Mouse (Mus musculus) kidney, adult 8-10 months (tissue): Measurements from ENCODE around the gene Cib4.

Experiments used
- DNase-seq, 2 experiments: peaks; one replicate each; pipeline ENCODE4 v3.0.0; 2022

Gene Cib4

DNA sequence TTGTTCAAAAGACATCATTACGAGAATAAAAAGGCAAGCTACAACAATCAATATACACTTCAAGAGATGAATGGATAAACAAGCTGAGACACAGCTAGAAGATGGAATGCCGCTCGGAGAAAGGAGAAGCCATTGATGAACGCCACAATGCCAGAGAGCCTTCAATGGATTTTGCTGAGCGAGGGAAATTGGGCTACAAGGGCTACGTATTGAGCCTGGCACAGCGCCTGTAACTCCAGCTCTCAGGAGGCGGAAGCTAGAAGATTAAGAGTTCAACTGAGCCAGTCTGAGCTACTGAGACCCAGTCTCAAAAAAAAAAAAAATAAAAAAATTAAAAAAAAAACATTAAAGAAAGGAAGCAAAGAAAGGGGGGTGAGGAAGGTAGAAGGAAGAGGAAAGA, 32.5 kb downstream of the Cib4 start:
- DNase-seq, result no peak

DNA sequence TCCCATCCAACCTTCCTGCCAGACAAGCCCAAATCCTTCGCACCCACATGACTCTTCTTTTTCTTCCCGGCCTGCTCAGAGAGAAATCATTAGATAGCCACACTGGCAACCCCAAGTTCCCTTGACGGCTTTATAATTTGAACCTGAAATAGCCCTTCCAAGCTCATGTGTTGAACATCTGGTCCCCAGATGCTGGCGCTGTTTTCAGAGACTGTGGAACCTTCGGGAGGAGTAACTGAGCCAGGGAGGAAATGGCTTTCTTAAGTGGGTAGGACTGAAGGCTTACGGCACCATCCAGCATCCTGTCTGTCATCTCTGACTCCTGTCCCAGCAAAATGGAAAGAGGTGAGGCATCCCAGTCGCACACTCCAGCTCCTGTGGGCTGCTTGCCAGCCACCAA, 48.3 kb downstream of the Cib4 start:
- DNase-seq, result no peak

DNA sequence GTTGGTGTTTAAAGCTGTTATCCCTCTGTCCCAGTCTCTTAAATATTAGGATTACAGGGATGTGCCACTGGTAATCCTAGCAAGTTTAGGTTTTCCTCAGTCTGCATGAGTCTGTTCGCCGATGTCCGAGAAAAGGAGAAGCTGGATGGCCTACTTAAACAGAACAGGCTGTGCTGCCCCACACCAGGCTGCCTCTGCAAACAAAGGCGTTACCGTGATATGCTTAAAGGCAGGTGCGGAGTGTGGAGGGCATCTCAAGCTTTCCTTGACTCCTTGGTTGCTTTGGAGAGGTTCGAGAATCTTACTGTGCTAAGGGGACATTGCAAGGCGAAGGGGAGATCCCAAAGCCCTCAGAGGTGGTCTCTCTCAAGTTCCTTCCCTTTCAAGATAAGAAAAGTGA, 48.8 kb downstream of the Cib4 start:
- DNase-seq, result no peak

DNA sequence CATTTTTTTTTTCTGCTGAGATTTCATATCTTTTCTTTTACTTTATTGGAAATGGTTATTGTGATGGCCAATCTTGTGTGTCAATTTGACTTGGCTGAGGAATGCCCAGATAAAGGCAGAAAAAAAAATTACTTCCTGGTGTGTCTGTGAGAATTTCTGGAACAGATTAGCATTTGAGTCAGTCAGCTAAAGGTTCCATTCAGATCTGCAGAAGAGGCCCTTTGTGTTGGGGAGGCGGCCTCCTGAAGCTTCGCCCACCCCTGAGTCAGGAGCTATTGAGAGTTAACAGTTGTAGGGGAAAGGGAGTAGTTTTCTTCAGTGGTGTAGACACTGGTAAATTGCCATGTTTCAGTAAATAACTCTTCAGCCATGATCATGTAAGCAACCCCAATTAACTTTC, 50.3 kb downstream of the Cib4 start:
- DNase-seq, result no peak

DNA sequence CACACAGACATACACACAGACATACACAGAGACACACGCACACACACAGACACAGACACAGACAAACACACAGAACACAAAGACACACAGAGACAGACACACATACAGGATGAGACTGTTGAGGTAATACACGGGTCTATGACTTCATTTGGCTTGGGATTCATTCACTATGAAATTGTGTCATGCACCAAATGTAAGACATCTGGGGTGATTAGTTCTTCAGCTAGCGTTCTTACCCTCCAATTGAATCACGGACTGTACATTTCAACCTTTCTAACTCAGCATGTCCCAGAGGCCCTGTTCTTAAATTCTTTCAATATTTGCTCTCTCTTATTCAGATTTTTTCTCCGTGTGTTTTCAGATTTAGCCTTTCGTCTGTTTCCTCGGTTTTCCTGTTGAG, 51.0 kb downstream of the Cib4 start:
- no peak for DNase-seq

DNA sequence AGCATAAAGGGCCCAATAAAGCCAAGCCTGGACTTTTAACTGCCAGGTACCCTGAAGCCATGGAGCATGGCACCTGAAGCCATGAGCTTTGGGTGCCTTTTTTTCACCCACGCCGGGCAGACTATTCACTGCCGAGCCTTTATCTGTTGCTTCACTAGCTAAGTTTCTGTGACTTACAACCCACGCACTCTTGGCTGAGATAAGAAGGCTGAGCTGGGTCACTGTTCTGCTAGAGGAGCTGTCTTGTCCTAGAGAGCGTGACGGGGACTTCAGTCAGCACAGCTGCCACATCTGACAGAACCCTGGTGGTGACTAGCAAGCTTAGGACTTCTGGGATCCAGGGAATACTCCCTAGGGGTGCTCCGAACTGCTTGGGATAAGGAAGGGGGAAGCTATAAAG, 51.9 kb downstream of the Cib4 start:
- no peak for DNase-seq

DNA sequence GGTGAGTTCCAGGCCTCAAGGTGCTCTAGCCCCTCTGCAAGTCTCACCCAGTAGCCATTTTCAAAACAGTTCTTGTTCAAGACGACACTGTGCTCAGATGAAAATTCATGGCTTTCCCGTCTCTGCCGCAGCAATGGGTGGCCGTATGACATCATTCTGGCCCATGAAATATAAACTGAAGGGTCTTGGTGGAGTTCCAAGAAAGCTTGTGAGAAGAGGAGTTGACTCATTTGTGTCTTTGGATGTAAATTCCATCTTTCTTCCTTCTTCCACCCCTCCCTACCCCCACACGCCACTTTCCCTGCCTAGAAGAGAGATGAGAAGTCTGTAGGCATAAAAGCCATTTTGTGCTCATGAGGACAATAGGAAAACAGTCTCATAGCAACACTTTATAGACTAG, 54.8 kb downstream of the Cib4 start:
- DNase-seq, result no peak

DNA sequence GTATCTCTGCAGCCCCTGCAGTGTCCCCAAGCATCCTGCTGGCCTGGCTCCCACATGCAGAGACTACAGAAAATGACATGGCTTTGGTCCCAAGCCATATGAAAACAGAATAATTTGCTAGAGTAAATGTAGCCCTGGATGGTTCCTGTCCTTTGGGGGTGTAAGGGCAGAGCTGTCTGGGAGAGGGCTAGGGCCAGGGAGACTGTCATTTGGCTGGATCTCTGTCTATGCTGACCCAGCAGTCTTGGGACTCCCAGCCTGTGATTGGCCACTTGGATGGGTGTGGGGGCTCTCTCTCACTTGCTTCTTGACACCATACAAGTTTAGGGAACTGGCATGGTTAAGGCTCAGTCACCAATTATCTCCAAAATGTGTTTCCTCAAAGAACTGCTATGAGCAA, 55.4 kb downstream of the Cib4 start:
- DNase-seq, result no peak

DNA sequence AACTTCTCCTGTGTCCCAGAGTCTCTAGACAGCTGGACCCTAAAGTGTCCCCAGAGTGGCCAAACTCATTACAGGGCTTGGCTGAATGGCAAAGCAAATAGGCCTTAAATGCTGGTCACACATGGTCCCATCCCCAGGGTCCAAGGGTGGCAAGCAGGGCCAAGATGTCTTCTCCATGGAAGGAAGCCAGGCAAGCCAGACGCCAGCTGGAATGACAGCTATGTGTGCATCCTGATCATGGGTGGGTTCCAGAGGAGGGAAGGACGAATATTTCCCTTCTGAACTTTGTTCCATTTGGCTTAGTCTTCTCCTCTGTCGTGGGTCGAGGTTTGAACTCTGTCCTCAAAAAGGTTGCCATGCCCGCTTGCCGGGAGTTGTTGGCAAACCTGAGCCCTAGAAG, 60.5 kb downstream of the Cib4 start:
- peak; percentile 59 to 73 for DNase-seq

DNA sequence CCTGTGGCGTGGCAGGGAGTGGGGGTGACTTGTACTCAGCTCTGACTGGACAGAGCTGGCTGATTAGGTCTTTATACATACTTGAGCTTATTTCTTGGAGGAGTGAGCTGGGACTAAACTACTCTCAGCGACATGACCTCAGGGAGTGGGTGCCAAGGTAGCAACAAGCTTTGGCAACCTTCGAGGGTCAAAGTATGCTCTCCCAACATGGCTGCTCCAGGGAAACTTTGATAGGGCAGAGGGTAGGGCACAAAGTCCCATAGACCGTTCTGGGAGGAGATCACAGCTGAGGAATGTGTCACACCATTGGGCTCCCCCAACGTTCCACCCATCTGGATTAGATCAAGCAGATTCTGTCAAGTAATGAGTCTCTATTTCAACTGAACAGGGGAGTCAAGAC, 61.0 kb downstream of the Cib4 start:
- peak; percentile 63 to 64 for DNase-seq

DNA sequence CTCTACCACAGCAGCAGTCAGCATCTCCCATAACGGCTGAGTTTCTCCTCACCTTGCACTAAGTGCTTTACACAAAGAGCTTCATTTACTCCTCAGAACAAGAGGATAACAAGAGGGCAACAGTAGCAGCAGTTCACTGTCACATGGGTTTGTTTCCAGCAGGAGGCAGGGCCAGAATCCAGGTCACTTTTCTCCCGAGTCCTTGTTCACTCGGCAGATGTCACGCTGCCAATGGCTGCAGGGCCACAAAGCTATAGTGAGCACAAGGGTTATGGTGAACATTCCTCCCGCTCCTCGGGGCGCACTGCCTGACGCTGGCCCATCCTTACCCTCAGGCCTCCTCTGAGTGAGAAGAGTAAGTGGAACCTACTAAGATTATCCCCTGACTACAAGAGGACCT, 62.1 kb downstream of the Cib4 start:
- peak in 1 of 2 experiments; percentile 10 for DNase-seq

DNA sequence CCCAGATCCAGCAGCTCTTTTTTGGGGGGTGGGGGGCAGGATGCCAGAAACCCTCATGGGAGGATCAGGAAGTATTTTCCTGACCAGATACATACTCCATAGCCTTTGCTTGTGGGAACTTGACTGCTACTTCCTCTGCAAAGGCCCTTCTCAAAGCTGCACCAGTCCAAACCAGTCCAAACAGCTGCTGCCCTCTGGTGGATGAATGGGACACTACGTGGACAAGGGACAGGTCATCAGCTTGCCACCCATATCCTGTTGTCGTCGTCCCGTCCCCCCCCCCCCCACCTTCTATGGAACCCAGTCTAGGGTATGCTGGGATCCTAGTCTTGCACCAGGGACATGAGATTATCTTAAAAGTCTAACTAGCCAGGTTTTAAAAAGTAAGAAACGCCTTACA, 63.3 kb downstream of the Cib4 start:
- peak; percentile 41 to 70 for DNase-seq

DNA sequence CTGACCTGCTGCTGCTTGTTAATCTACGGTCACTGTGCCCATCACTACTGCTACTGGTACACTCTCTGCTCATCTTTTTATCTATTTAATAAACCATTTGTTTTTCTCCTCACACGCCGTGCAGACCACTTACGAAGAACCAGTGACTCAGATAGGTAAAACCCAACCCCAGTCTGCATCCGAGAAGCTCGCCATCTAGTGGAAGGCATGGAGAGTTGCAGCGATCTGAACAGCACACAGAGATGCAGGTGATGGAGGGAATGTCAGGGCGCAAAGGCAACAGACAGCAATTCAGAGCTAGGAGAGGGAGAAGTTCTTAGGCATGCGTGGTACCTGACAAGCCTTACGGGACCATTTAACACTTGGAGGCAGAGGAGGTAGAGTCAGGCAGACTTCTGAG, 69.1 kb downstream of the Cib4 start:
- no peak for DNase-seq

DNA sequence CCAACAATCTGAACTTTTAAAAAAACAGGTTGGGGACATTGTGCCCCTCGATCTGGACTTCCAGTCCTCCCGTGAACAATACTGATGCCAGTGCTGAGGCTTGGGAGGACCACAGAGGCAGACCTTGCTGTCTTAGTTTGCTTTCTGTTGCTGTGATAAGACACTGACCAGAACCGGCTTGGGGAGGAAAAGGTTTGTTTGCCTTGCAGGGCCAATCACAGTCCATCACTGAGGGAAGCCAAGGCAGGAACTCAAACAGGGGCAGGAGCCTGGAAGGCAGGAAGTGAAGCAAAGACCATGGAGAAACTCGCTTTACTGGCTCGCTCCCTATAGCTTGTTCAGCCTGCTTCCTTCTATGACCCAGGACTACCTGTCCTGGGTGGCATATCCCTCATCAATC, 73.5 kb downstream of the Cib4 start:
- no peak for DNase-seq

DNA sequence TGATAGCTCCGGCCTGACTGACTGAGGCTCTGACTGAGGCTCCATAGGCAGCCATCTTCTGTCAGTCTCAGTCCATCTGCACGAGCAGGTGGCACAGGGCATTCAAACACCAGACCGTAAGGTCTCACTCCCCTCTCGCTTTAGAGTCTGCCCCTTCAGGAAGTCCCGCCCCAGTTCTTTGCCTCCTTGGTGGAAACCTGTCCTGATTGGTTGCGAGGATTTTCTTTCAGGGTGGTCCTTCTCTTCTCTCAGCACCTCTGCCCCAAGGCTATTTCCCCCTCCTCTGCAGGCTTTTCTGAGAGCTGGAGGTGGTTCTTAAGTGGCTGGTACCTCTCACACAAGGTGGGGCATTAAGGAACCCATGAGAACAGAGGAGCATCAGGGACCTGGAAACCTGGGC, 75.2 kb downstream of the Cib4 start:
- no peak for DNase-seq

DNA sequence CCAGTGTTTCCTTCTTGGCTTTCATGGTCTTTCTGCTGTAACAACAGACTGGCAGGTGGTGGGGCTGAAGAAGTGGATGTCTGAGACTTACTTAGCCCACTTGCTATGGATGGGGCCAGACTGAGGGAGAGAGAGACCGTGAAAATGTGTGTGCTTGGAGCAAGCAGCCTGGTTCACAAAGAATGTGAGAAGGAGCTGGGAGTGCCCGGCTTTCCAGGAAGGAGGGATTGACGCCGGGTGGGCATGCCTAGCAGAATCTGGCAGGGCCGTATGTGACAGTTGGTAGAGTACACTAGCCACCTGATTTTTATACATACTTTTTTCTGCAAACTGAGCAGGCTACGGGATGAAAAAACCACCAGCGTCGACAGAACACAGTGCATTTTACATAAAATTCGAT, 79.3 kb downstream of the Cib4 start:
- DNase-seq, result no peak

DNA sequence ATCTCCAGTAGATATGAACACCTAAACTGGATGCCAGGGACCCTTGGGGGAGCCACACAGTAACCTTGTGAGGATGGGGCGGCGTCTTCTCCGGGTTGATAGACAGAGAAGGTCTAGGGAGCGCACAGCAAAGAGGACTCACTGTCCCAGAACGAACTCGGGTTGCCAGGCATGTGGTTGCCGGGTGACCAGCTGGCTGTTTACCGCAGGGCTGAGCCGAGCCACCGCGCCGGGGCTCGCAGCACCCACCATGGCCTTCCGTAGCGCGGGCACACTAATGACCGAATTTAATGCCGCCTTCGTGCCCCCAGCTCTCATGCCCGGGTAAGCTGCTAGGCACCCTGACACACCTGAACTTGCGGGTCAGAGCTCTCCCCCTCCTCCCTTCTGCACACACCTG, 79.8 kb downstream of the Cib4 start, which contains the start of gene 1700001C02Rik:
Gene 1700001C02Rik, plus strand, starts transcription at position 187 of the 400 bp plus-strand sequence.
- no peak for DNase-seq

DNA sequence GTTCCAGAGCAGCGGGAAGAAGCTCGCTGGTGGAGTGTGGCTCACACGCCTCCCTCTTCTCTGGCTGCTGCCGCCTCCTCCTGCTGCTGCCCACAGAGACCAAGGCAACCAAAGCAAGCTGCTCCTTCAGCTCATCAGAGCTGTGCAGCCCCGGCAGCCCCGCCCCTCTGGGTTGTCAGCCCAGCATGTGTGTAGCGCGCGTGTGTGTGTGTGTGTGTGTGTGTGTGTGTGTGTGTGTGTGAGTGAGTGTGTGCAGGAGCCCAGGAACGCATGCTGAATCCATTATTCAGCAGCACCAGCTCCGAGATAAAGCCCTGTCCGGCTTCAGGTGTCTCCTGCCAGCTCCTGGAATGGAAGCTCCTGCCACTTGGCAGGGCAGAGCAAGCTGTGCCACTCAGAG, 83.8 kb downstream of the Cib4 start, which contains the start of gene Otof:
Gene Otof, minus strand, starts transcription at position 112 of the 400 bp plus-strand sequence.
- DNase-seq, result no peak

DNA sequence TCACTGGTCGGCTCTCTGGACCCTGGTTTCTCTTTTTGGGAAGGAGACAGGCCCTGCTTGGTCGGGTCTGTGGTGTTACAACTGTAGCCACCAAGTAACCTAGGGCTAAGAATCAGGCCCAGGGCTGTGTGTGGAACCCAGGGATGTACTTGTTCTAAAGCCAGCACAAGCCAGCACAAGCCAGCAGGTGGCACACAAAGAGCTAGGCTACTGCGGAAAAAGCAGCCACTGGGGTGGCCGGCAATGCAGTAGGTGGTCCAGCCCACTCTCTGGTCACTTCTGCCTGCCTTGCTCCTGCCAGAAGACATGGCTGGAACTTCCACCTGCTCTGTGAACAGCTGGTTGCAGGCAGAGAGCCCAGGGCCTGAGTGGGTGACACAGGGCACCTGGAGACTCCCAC, 85.5 kb downstream of the Cib4 start:
- DNase-seq, result no peak

DNA sequence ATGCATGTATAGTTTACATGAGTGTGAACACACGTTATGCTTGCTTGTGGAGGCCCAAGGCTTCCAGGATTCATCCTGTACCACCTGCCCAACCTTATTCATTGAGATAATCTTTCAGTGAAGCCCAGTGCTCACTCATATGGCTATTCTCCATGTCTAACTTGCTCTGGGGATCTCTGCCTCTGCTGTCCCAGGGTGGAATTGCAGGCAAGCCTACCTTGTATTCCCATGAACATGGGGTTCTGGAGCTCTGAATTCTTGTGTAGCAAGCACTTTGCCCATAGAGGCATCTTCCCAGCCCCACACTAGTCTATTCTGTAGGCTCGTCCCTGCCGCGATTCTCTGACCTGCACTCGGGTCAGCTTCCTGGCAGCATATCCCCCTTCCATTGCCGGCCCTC, 89.6 kb downstream of the Cib4 start:
- peak in 1 of 2 experiments; percentile 11 for DNase-seq

DNA sequence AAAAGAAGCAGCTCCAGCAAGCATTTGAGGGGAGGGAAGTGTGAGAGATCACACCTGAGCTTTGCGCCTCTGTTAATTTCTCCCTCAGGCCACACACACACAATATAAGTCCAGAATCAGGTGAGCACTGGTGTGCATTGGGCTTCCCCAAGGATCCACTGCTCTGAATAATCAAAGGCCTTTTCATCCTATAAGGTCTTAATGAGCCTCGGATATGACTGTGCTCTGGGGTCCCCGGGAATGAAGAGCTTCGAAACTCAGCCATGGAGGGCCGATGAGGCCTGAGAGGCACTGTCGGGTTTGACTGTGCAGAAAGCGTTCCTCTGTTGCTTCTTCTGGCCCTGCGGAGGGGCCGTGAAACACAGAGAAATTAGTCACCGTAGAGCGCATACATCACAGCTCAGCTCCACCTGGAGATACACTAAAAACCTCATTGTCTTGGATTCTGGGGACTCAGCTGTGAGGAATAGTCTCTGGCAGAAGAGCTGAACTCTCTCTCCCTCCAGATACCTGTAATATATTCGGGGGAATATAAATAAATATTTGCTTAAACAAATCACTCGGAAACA, 101.2 kb downstream of the Cib4 start:
- no peak for DNase-seq

DNA sequence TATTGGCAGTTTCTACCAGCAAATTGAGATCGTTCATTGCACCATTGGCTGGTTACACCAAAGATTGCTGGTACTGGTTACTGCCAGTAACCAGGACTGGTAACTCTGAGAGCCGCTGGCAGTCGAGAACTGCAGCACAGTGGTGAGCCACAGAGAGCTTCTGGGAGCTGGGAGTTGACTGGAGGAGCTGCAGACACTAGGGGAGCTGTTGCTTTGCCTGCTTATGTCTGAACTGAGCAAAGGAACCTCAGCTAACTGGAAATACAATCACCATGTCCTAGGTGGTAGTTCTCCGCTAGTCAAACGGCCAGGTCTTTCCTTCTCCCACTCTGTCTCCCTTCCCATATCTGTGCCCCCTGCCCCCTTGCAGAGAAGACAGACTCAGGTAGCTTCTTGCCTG, 103.4 kb downstream of the Cib4 start:
- no peak for DNase-seq

DNA sequence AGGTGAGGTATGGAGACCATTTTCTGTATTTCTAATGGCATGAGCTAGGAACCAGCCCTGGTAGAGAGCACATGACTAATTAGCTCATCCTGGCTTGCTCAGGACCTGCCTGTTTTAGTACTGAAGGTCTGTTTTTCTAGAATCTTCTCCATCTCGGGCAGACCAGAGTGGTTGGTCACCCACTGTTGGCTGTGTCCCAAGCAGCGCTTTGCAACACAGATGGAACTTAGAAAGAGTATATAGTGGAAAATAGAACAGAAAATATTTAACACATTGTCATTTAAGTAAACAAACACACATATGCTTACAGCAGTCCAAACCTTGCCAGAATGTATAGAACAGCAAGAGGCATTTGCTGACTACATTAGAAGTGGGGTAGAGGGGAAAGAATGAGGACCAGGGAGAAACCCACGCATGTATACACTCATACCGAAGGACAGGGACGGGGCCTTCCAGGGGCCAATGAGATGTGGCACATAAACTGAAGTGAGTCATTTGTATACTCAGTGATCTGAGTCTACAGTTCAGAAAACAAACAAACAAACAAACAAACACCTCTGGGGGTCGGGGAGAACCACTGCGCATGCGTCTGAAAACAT, 105.2 kb downstream of the Cib4 start:
- no peak for DNase-seq

DNA sequence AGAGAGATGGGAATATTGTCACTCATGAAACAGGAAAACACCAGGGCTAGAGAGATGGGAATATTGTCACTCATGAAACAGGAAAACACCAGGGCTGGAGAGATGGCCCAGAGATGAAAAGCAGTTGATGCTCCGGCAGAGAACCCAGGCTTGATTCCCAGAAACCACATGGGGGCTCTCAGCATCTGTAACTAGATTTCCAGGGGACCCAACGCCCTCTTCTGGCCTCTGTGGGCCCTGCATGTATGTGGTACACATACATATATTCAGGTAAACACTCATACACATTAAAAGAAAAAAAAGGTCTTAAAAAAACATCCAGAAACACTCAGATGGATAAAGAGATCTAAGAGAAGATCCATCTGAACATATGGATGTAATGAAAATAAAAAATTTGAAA, 106.7 kb downstream of the Cib4 start:
- DNase-seq, result no peak
